Mouse (Mus musculus) midbrain, postnatal 0 days (tissue): ENCODE data around the gene Hormad1. TPM values are rescaled to one million over a fixed set of nuclear protein-coding genes. Genes with fewer than 3 reads are reported as not detected.
A peak's percentile ranks its signal among the peaks of the same experiment; 100 is the strongest.

Source experiments
- ATAC-seq: fragments of 200-750 bp; cut with Nextera tagmentation; 2 replicates; pipeline ENCODE4 v1.8.0; 2017; ENCODE audit warnings: moderate number of reproducible peaks, mild to moderate bottlenecking, moderate TSS enrichment, moderate library complexity; ENCODE audit not compliant: low FRiP score
- DNase-seq: peaks from one replicate; pipeline ENCODE4 v3.0.0-alpha.2; 2015; ENCODE audit warnings: low spot score
- H3K27ac ChIP-seq: fragments of 300-500 bp; sonication (generic); 2 replicates; pipeline ENCODE4 v1.5.1; 2014; ENCODE audit warnings: low read depth, mild to moderate bottlenecking, low read length, mixed read lengths
- H3K27me3 ChIP-seq: fragments of 300-500 bp; sonication (generic); 2 replicates; pipeline ENCODE4 v1.6.1; 2014; ENCODE audit warnings: low read length, control low read depth, mixed read lengths; ENCODE audit not compliant: insufficient read depth
- H3K36me3 ChIP-seq: fragments of 300-500 bp; sonication (generic); 2 replicates; pipeline ENCODE4 v1.6.1; 2014; ENCODE audit warnings: low read length, control low read depth, mixed read lengths; ENCODE audit not compliant: insufficient read depth
- H3K4me1 ChIP-seq: fragments of 300-500 bp; sonication (generic); 2 replicates; pipeline ENCODE4 v1.6.1; 2014; ENCODE audit warnings: mild to moderate bottlenecking, control low read depth, antibody characterized with exemption, low read length, mixed read lengths; ENCODE audit not compliant: insufficient read depth
- H3K4me2 ChIP-seq: fragments of 300-500 bp; sonication (generic); 2 replicates; pipeline ENCODE4 v1.6.1; 2014; ENCODE audit warnings: low read depth, mild to moderate bottlenecking, low read length, mixed read lengths; ENCODE audit not compliant: poor library complexity, severe bottlenecking
- H3K4me3 ChIP-seq: fragments of 300-500 bp; sonication (generic); 2 replicates; pipeline ENCODE4 v1.5.1; 2014; ENCODE audit warnings: low read depth, mild to moderate bottlenecking, low read length, moderate library complexity
- H3K9ac ChIP-seq: fragments of 300-500 bp; sonication (generic); replicated peaks from 2 replicates; pipeline ENCODE4 v1.6.1; 2014; ENCODE audit warnings: mild to moderate bottlenecking, low read length, moderate library complexity, mixed read lengths; ENCODE audit not compliant: poor library complexity, severe bottlenecking
- H3K9me3 ChIP-seq: fragments of 300-500 bp; sonication (generic); 2 replicates; pipeline ENCODE4 v1.6.1; 2016; ENCODE audit warnings: low read length, control low read depth
- CTCF ChIP-seq: IDR thresholded peaks from 2 replicates; pipeline ENCODE4 v1.5.1; 2016; ENCODE audit warnings: antibody characterized with exemption, mild to moderate bottlenecking
- WGBS: fragments of 180-500 bp; shearing (Covaris S2); extraction: QIAGEN DNeasy Blood & Tissue Kit; methylation state at CpG from one replicate; pipeline ENCODE4 v1.1.7; 2014; 5-methylcytosine and 5-hydroxymethylcytosine counted together
- polyA plus RNA-seq: library from polyadenylated mRNA; unstranded; fragments of >200 nt; fragmentation: Nextera tagmentation; extraction: Ambion mirVana; gene quantifications from 2 replicates; pipeline ENCODE4 v1.2.1, GENCODE M21; 2015
- total RNA-seq: library from RNA; depleted of rRNA; stranded (reverse); fragments of >200 nt; gene quantifications from 2 replicates; pipeline ENCODE4 v1.2.3, GENCODE M21; 2014; rRNA removed

Gene Hormad1
- not detected in 2 replicates for total RNA-seq
- polyA plus RNA-seq: not detected in 2 replicates

DNA sequence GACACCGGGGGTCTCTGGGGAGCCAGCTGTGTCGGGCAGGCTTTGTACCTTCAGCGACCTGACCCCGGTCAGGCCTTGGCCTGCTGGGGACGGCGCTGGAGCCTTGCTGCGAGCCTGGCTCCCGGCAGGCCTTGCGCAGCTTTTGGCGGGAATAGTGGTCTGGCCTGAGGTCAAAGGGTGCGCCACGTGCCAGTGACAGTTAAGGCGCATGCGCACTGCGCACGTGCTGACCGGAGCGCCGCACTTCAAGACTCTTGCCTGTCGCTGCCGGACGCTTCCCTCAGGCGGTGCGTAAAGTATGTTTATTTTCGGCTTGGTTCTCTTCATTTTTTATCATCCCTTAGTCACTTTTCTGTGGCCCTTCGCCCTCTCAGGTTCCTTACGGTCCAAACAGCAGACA lies at the start of gene Hormad1:
Hormad1 (plus strand) TSS at position 241 of the 400 bp plus-strand sequence.
- TF ChIP-seq CTCF: no peak
- Histone ChIP-seq H3K27me3 (no peaks in the 10 kb centered on the region), H3K36me3 (no peaks in the 10 kb centered on the region), H3K4me1 (no peaks in the 10 kb centered on the region), H3K9me3 (no peaks in the 10 kb centered on the region), H3K4me3 (no peak within 1 kb of the TSS), H3K27ac (no peak within 1 kb of the TSS), H3K4me2 (no peak within 1 kb of the TSS), H3K9ac (no peak within 1 kb of the TSS)
- DNase-seq (no peak), ATAC-seq (no peak)
- WGBS: 94% methylated on average over 27 of the region's 27 CpGs

- 72% methylated on average over 9 of the region's 9 CpGs for WGBS
- Histone ChIP-seq H3K36me3 (peaks cover 6% of the 10 kb centered on the region; the same call in 1 of the 2 replicates), H3K4me1 (no peaks in the 10 kb centered on the region), H3K9me3 (no peaks in the 10 kb centered on the region), H3K4me2 (no peak overlapping the region), H3K4me3 (no peak overlapping the region), H3K9ac (no peak overlapping the region), H3K27me3 (no peaks in the 10 kb centered on the region), H3K27ac (no peak overlapping the region)
- DNase-seq: no peak
- no peak for ATAC-seq
- no peak for TF ChIP-seq CTCF
Measured at GRCm38 (mm10) chr3:95511611-95512180, 47.8 kb upstream of the Hormad1 start.

DNA sequence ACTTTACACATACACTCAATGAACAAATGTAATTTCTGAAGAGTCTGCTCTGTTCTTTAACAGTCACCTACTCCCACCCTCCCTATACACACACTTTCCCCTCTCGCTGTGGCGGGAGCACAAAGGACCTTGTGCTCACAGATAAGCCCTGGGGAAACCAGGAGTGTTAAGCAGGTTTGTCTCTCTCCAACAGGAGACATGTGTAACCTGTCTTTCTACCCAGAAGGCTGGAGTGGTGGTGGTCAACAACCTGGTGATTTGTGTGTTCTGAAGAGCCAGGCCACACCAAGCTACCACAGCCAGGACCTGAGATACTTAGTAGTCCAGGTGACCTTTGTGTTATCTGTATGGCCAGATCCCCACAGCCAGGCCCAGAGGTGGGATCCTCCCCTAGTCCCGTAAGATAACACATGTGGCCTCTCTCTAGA lies 42.8 kb upstream of the Hormad1 start:
- WGBS: 93% methylated on average over 3 of the region's 3 CpGs
- no peaks in the 10 kb centered on the region for H3K4me1 ChIP-seq
- DNase-seq: no peak
- no peak overlapping the region for H3K4me3 ChIP-seq
- no peak overlapping the region for H3K27ac ChIP-seq
- no peak for ATAC-seq
- no peak overlapping the region for H3K4me2 ChIP-seq
- no peaks in the 10 kb centered on the region for H3K36me3 ChIP-seq
- no peak for TF ChIP-seq CTCF
- no peaks in the 10 kb centered on the region for H3K9me3 ChIP-seq
- no peaks in the 10 kb centered on the region for H3K27me3 ChIP-seq
- no peak overlapping the region for H3K9ac ChIP-seq

GRCm38 (mm10) chr3:95517493-95517898 lies 42.0 kb upstream of the Hormad1 start:
- Histone ChIP-seq H3K27me3 (no peaks in the 10 kb centered on the region), H3K27ac (no peak overlapping the region), H3K9ac (no peak overlapping the region; the same call in 1 of the 2 replicates), H3K36me3 (no peaks in the 10 kb centered on the region), H3K4me3 (no peak overlapping the region), H3K4me1 (no peaks in the 10 kb centered on the region), H3K4me2 (no peak overlapping the region), H3K9me3 (no peaks in the 10 kb centered on the region)
- peak; percentile 83 for DNase-seq
- peak; percentile 95 for TF ChIP-seq CTCF
- ATAC-seq: peak; percentile 71
- 18% methylated on average over 10 of the region's 10 CpGs for WGBS

GRCm38 (mm10) chr3:95518891-95519290 lies 40.6 kb upstream of the Hormad1 start:
- Histone ChIP-seq H3K4me1 (no peaks in the 10 kb centered on the region), H3K36me3 (no peaks in the 10 kb centered on the region), H3K9me3 (no peaks in the 10 kb centered on the region), H3K27me3 (no peaks in the 10 kb centered on the region), H3K4me3 (no peak overlapping the region), H3K27ac (no peak overlapping the region), H3K4me2 (no peak overlapping the region), H3K9ac (no peak overlapping the region)
- 89% methylated on average over 7 of the region's 7 CpGs for WGBS
- no peak for TF ChIP-seq CTCF
- ATAC-seq (no peak), DNase-seq (no peak)

DNA sequence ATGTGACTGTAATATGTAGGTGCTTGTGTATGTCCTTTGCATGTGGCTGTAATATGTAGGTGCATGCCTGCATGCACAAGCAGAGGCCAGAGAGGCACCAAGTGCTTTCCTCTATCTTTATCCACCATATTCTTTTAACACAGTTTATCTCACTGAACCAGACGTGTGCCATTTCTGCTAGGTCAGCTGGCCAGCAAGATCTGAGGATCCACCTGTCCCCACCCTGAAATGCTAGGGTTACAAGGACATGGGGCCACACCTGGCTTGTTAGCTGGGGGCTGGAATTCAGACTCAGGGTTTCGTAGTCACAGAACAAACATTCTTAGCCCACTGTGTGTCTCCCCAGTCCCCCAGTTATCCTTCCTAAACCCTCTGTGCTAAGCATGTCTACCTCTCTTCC lies 40.2 kb upstream of the Hormad1 start:
- ATAC-seq (no peak), DNase-seq (no peak)
- H3K36me3 ChIP-seq: no peaks in the 10 kb centered on the region
- 92% methylated on average over 2 of the region's 2 CpGs for WGBS
- H3K27me3 ChIP-seq: no peaks in the 10 kb centered on the region
- no peaks in the 10 kb centered on the region for H3K4me1 ChIP-seq
- no peak for TF ChIP-seq CTCF
- H3K9ac ChIP-seq: no peak overlapping the region
- H3K4me2 ChIP-seq: no peak overlapping the region
- no peak overlapping the region for H3K4me3 ChIP-seq
- H3K27ac ChIP-seq: no peak overlapping the region
- no peaks in the 10 kb centered on the region for H3K9me3 ChIP-seq
